Mouse (Mus musculus): ENCODE data around the gene Gm42669. TPM values are rescaled to one million over a fixed set of nuclear protein-coding genes. Genes with fewer than 3 reads are reported as not detected.

The Gm42669 gene
- polyA plus RNA-seq (2014; fragmentation: Nextera tagmentation; extraction: Ambion mirVana), result 0.84 and 0.94 TPM in 2 replicates

DNA sequence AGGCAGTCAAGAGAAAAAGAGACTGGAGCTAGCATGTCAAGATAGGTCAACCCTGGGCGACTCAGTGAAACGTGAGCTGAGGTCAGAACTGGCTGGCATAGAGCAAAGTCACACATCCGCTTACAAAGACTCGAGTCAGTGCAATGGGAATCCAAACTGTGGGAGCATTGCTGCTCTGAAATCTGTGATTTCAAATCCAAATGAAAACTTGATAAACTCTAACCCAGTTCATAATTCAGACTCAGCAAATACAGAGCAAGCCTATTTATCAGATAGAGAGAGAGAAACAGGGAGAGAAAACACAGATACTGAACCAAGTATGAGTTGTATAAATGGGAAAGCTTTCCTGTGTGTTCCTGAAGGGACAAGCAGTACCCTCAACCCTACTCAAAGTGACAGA lies at the start of gene Gm42669:
TSS of gene Gm42669 (plus strand) at position 301 of the 400 bp plus-strand sequence.
- no peak within 1 kb of the TSS for H3K27ac ChIP-seq (ENCODE audit: low read depth, low read length)
- no peaks in the 10 kb centered on the region for H3K27me3 ChIP-seq (ENCODE audit: control insufficient read depth, insufficient read depth, low read length)
- no peaks in the 10 kb centered on the region for H3K36me3 ChIP-seq (ENCODE audit: control insufficient read depth, insufficient read depth, low read length)
- H3K4me3 ChIP-seq (ENCODE audit: low read length), result no peak within 1 kb of the TSS
- no peaks in the 10 kb centered on the region for H3K9me3 ChIP-seq (ENCODE audit: control insufficient read depth, low read length)
- ATAC-seq (ENCODE audit: low FRiP score, low TSS enrichment), result no peak
- H3K9ac ChIP-seq (ENCODE audit: low read depth, low read length), result no peak within 1 kb of the TSS
- no peaks in the 10 kb centered on the region for H3K4me1 ChIP-seq (ENCODE audit: control insufficient read depth, insufficient read depth, low read length)
- no peak within 1 kb of the TSS for H3K4me2 ChIP-seq (replicated peaks; ENCODE audit: low read depth, low read length)
- WGBS, result 61% methylated on average over 4 of the region's 4 CpGs

DNA sequence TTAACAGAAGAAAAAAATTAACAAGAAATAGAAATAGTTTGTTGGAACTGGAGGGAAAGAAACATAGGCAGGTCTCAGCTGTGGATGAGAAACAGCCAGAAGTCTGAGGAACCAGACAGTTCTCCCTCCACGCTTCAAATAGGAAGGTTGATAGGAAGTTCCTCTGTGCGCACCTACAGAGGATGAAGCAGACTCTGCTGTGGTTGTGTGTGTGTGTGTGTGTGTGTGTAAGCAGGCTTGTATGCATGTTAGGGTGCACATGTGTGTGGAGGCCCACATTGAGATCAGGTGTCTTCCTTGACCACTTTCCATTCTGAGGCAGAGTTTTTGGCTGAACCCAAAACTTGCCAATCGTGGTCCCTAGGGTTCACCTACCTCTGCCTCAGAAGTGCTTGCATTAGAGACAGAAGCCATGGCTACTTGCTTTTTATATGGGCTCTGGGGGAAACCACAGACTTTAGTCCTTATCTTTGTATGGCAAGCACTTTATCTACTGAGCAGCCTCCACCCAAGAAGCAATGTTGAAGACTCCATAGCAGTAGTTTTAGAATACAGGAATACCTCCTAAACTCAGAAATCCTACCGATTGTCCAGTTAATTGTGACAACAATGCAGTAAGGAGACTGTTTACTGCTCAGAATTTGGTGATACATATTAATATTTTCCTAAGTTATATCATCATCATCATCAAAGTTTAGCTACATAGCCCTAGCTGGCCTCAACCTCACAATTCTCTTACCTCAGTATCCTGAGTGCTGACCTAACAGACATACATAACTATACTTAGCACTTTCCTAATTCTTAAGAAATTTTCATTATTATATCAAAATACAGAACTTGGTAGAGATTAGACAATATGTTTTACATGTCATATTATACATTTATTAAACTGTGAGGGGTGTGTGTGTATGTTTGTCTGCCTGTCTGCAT lies 45.0 kb upstream of the Gm42669 start:
- no peak overlapping the region for H3K4me2 ChIP-seq (replicated peaks; ENCODE audit: low read depth, low read length)
- H3K4me3 ChIP-seq (ENCODE audit: low read length), result no peak overlapping the region
- 90% methylated on average over 4 of the region's 4 CpGs for WGBS
- H3K4me1 ChIP-seq (ENCODE audit: control insufficient read depth, insufficient read depth, low read length), result no peaks in the 10 kb centered on the region
- ATAC-seq (ENCODE audit: low FRiP score, low TSS enrichment), result no peak
- no peak overlapping the region for H3K9ac ChIP-seq (ENCODE audit: low read depth, low read length)
- H3K27ac ChIP-seq (ENCODE audit: low read depth, low read length), result no peak overlapping the region
- H3K36me3 ChIP-seq (ENCODE audit: control insufficient read depth, insufficient read depth, low read length), result peaks cover 4% of the 10 kb centered on the region; the same call in 1 of the 2 replicates
- no peaks in the 10 kb centered on the region for H3K9me3 ChIP-seq (ENCODE audit: control insufficient read depth, low read length)
- no peaks in the 10 kb centered on the region for H3K27me3 ChIP-seq (ENCODE audit: control insufficient read depth, insufficient read depth, low read length)

GRCm38 (mm10) chr5:107466501-107466900 lies 40.9 kb upstream of the Gm42669 start:
- Histone ChIP-seq H3K9ac (ENCODE audit: low read depth, low read length) (no peak overlapping the region), H3K27me3 (ENCODE audit: control insufficient read depth, insufficient read depth, low read length) (no peaks in the 10 kb centered on the region), H3K4me1 (ENCODE audit: control insufficient read depth, insufficient read depth, low read length) (no peaks in the 10 kb centered on the region), H3K4me2 (replicated peaks; ENCODE audit: low read depth, low read length) (no peak overlapping the region), H3K9me3 (ENCODE audit: control insufficient read depth, low read length) (no peaks in the 10 kb centered on the region), H3K4me3 (ENCODE audit: low read length) (no peak overlapping the region), H3K36me3 (ENCODE audit: control insufficient read depth, insufficient read depth, low read length) (peaks cover 4% of the 10 kb centered on the region; the same call in 1 of the 2 replicates), H3K27ac (ENCODE audit: low read depth, low read length) (no peak overlapping the region)
- ATAC-seq (ENCODE audit: low FRiP score, low TSS enrichment), result no peak
- 68% methylated on average over 5 of the region's 5 CpGs for WGBS

- Histone ChIP-seq H3K27ac (ENCODE audit: low read depth, low read length) (no peak overlapping the region), H3K4me1 (ENCODE audit: control insufficient read depth, insufficient read depth, low read length) (no peaks in the 10 kb centered on the region), H3K36me3 (ENCODE audit: control insufficient read depth, insufficient read depth, low read length) (0 out of 2 replicates have a peak, but pooled peaks cover 3% of the 10 kb centered on the region), H3K4me3 (ENCODE audit: low read length) (no peak overlapping the region), H3K9me3 (ENCODE audit: control insufficient read depth, low read length) (no peaks in the 10 kb centered on the region), H3K9ac (ENCODE audit: low read depth, low read length) (no peak overlapping the region), H3K4me2 (replicated peaks; ENCODE audit: low read depth, low read length) (no peak overlapping the region), H3K27me3 (ENCODE audit: control insufficient read depth, insufficient read depth, low read length) (no peaks in the 10 kb centered on the region)
- WGBS, result 91% methylated on average over 4 of the region's 4 CpGs
- no peak for ATAC-seq (ENCODE audit: low FRiP score, low TSS enrichment)
Measured at GRCm38 (mm10) chr5:107467098-107467497, 40.3 kb upstream of the Gm42669 start.

- ATAC-seq (ENCODE audit: low FRiP score, low TSS enrichment), result no peak
- Histone ChIP-seq H3K27me3 (ENCODE audit: control insufficient read depth, insufficient read depth, low read length) (no peaks in the 10 kb centered on the region), H3K4me3 (ENCODE audit: low read length) (no peak overlapping the region), H3K4me1 (ENCODE audit: control insufficient read depth, insufficient read depth, low read length) (no peaks in the 10 kb centered on the region), H3K9ac (ENCODE audit: low read depth, low read length) (no peak overlapping the region), H3K27ac (ENCODE audit: low read depth, low read length) (no peak overlapping the region), H3K36me3 (ENCODE audit: control insufficient read depth, insufficient read depth, low read length) (0 out of 2 replicates have a peak, but pooled peaks cover 3% of the 10 kb centered on the region), H3K9me3 (ENCODE audit: control insufficient read depth, low read length) (no peaks in the 10 kb centered on the region), H3K4me2 (replicated peaks; ENCODE audit: low read depth, low read length) (no peak overlapping the region)
- WGBS, result 71% methylated on average over 10 of the region's 10 CpGs
Measured at GRCm38 (mm10) chr5:107470600-107471329, 36.7 kb upstream of the Gm42669 start.

DNA sequence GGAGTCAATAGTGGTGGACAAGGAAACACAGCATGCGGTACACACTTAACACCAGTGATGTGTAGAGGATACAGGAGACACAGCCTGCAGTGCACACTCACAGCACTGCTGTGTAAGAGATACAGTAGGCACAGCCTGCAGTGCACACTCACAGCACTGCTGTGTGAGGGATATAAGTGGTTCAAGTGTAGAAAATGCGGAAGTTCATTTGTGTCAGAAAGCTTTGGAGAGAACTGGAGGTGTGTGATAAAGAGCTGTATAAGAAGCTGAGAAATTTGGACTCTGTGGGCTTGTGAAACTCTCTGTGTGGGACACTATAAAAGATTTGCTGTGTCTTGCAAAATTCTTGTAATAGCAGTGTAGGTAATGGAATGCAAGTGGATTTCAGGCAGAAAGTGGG lies 27.2 kb upstream of the Gm42669 start:
- H3K36me3 ChIP-seq (ENCODE audit: control insufficient read depth, insufficient read depth, low read length), result no peaks in the 10 kb centered on the region
- H3K4me2 ChIP-seq (replicated peaks; ENCODE audit: low read depth, low read length), result no peak overlapping the region
- WGBS, result 98% methylated on average over 2 of the region's 2 CpGs
- H3K27me3 ChIP-seq (ENCODE audit: control insufficient read depth, insufficient read depth, low read length), result no peaks in the 10 kb centered on the region
- H3K27ac ChIP-seq (ENCODE audit: low read depth, low read length), result no peak overlapping the region
- no peak for ATAC-seq (ENCODE audit: low FRiP score, low TSS enrichment)
- H3K9ac ChIP-seq (ENCODE audit: low read depth, low read length), result no peak overlapping the region
- no peak overlapping the region for H3K4me3 ChIP-seq (ENCODE audit: low read length)
- H3K9me3 ChIP-seq (ENCODE audit: control insufficient read depth, low read length), result no peaks in the 10 kb centered on the region
- H3K4me1 ChIP-seq (ENCODE audit: control insufficient read depth, insufficient read depth, low read length), result no peaks in the 10 kb centered on the region

GRCm38 (mm10) chr5:107488996-107489395 lies 18.4 kb upstream of the Gm42669 start:
- Histone ChIP-seq H3K4me1 (ENCODE audit: control insufficient read depth, insufficient read depth, low read length) (no peaks in the 10 kb centered on the region), H3K27ac (ENCODE audit: low read depth, low read length) (no peak overlapping the region), H3K9ac (ENCODE audit: low read depth, low read length) (no peak overlapping the region), H3K4me2 (replicated peaks; ENCODE audit: low read depth, low read length) (no peak overlapping the region), H3K4me3 (ENCODE audit: low read length) (no peak overlapping the region), H3K9me3 (ENCODE audit: control insufficient read depth, low read length) (no peaks in the 10 kb centered on the region), H3K36me3 (ENCODE audit: control insufficient read depth, insufficient read depth, low read length) (no peaks in the 10 kb centered on the region), H3K27me3 (ENCODE audit: control insufficient read depth, insufficient read depth, low read length) (no peaks in the 10 kb centered on the region)
- 65% methylated on average over 4 of the region's 4 CpGs for WGBS
- no peak for ATAC-seq (ENCODE audit: low FRiP score, low TSS enrichment)

- no peaks in the 10 kb centered on the region for H3K36me3 ChIP-seq (ENCODE audit: control insufficient read depth, insufficient read depth, low read length)
- H3K4me1 ChIP-seq (ENCODE audit: control insufficient read depth, insufficient read depth, low read length), result no peaks in the 10 kb centered on the region
- H3K4me2 ChIP-seq (replicated peaks; ENCODE audit: low read depth, low read length), result no peak overlapping the region
- H3K4me3 ChIP-seq (ENCODE audit: low read length), result no peak overlapping the region
- WGBS, result 57% methylated on average over 9 of the region's 9 CpGs
- no peak overlapping the region for H3K27ac ChIP-seq (ENCODE audit: low read depth, low read length)
- H3K27me3 ChIP-seq (ENCODE audit: control insufficient read depth, insufficient read depth, low read length), result no peaks in the 10 kb centered on the region
- no peak overlapping the region for H3K9ac ChIP-seq (ENCODE audit: low read depth, low read length)
- no peak for ATAC-seq (ENCODE audit: low FRiP score, low TSS enrichment)
- H3K9me3 ChIP-seq (ENCODE audit: control insufficient read depth, low read length), result 0 out of 2 replicates have a peak, but pooled peaks cover 2% of the 10 kb centered on the region
Measured at GRCm38 (mm10) chr5:107491036-107491435, 16.4 kb upstream of the Gm42669 start.

GRCm38 (mm10) chr5:107492471-107492870 lies 14.9 kb upstream of the Gm42669 start:
- ATAC-seq (ENCODE audit: low FRiP score, low TSS enrichment), result no peak
- no peaks in the 10 kb centered on the region for H3K36me3 ChIP-seq (ENCODE audit: control insufficient read depth, insufficient read depth, low read length)
- H3K27ac ChIP-seq (ENCODE audit: low read depth, low read length), result no peak overlapping the region
- H3K4me3 ChIP-seq (ENCODE audit: low read length), result no peak overlapping the region
- no peaks in the 10 kb centered on the region for H3K4me1 ChIP-seq (ENCODE audit: control insufficient read depth, insufficient read depth, low read length)
- WGBS, result 97% methylated on average over 2 of the region's 2 CpGs
- no peak overlapping the region for H3K4me2 ChIP-seq (replicated peaks; ENCODE audit: low read depth, low read length)
- no peaks in the 10 kb centered on the region for H3K27me3 ChIP-seq (ENCODE audit: control insufficient read depth, insufficient read depth, low read length)
- 0 out of 2 replicates have a peak, but pooled peaks cover 2% of the 10 kb centered on the region for H3K9me3 ChIP-seq (ENCODE audit: control insufficient read depth, low read length)
- no peak overlapping the region for H3K9ac ChIP-seq (ENCODE audit: low read depth, low read length)

Data from kidney, embryonic 14.5 days (tissue).